ENCODE assay signal across 8 mouse cellular contexts in the genomic region with DNA sequence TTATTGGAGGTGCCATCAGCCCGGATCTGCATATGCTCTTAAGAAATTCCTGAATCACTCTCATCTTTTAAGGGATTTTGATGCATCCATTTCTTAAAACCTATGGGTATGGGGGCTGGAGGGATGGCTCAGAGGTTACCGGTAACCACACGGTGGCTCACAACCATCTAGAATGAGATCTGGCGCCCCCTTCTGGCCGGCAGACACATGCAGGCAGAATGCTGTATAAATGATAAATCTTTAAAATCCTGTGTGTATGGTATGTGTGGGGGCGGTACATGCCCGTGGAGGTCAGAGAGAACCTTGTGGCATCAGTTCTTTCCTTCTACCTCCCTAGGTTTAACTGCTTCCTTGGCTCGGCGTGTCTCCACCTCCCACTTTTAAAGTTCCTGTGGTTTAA. TPM values are rescaled to one million over a fixed set of nuclear protein-coding genes. Genes with fewer than 3 reads are reported as not detected.
A peak's percentile ranks its signal among the peaks of the same experiment; 100 is the strongest.
DNase-seq lines count a peak whose midpoint lies in the region; ATAC-seq and TF ChIP-seq lines count a peak whose summit lies in the region.

No protein-coding gene starts in this region.

- H3K9me3 ChIP-seq in liver, embryonic 12.5 days (replicated peaks), result no peaks in the 10 kb centered on the region
- H3K9me3 ChIP-seq in lung, embryonic 14.5 days (ENCODE audit: low read depth, low read length), result no peaks in the 10 kb centered on the region

- H3K27ac ChIP-seq in liver, embryonic 12.5 days, result no peak overlapping the region
- no peak overlapping the region for H3K27ac ChIP-seq in lung, embryonic 14.5 days (ENCODE audit: low read depth)

- DNase-seq in liver (peak; percentile 78), ZHBTc4 (ENCODE audit: low read depth, low spot score) (peak; percentile 84), adipocyte (ENCODE audit: low spot score) (no peak)
- peak; percentile 87 for DNase-seq in induced T-regulatory cell, adult 2 months (ENCODE audit: low read depth)
- DNase-seq in lung, embryonic 14.5 days, result peak; percentile 82
- DNase-seq in right cerebral cortex, postnatal 14 days, result peak; percentile 86

- H3K4me3 ChIP-seq in liver, embryonic 12.5 days, result no peak overlapping the region
- H3K4me3 ChIP-seq in lung, embryonic 14.5 days (ENCODE audit: low read depth, low read length), result no peak overlapping the region

- peaks cover 6% of the 10 kb centered on the region; the same call in 1 of the 2 replicates for H3K4me1 ChIP-seq in liver, embryonic 12.5 days
- H3K4me1 ChIP-seq in lung, embryonic 14.5 days (ENCODE audit: insufficient read depth), result no peaks in the 10 kb centered on the region

- no peak for ATAC-seq in liver, embryonic 12.5 days
- peak; percentile 73 for ATAC-seq in common myeloid progenitor, adult 5-6 weeks (replicated peaks; ENCODE audit: low read depth, poor library complexity, severe bottlenecking)
- no peak for ATAC-seq in lung, embryonic 14.5 days (ENCODE audit: insufficient read depth)

- TF ChIP-seq CTCF in lung, embryonic 14.5 days (IDR thresholded peaks at IDR 0.05; ENCODE audit: low read depth), result peak; percentile 79

- H3K9ac ChIP-seq in liver, embryonic 12.5 days, result no peak overlapping the region
- H3K9ac ChIP-seq in lung, embryonic 14.5 days, result no peak overlapping the region

- no peaks in the 10 kb centered on the region for H3K36me3 ChIP-seq in liver, embryonic 12.5 days
- H3K36me3 ChIP-seq in lung, embryonic 14.5 days (ENCODE audit: insufficient read depth), result no peaks in the 10 kb centered on the region

- peaks cover 42% of the 10 kb centered on the region for H3K27me3 ChIP-seq in liver, embryonic 12.5 days (replicated peaks)
- no peaks in the 10 kb centered on the region for H3K27me3 ChIP-seq in lung, embryonic 14.5 days (ENCODE audit: insufficient read depth, low read length)

- 14% methylated on average over 9 of the region's 9 CpGs for WGBS in liver, embryonic 12.5 days (ENCODE audit: insufficient replicate concordance)
- WGBS in lung, embryonic 14.5 days, result 11% methylated on average over 9 of the region's 9 CpGs

- H3K4me2 ChIP-seq in liver, embryonic 12.5 days, result no peak overlapping the region
- no peak overlapping the region for H3K4me2 ChIP-seq in lung, embryonic 14.5 days

RNA-seq across cellular contexts. Expression of a gene that starts 2.4 kb away (rescaled TPM):
- polyA plus RNA-seq in liver, embryonic 12.5 days (2016; fragmentation: Nextera tagmentation; extraction: Ambion mirVana), result 0.06 TPM in 1 of 2 replicates, not detected in the other
- not detected in 2 replicates for total RNA-seq in common myeloid progenitor, adult 5-6 weeks (2017)
- polyA plus RNA-seq in lung, embryonic 14.5 days (2014; fragmentation: Nextera tagmentation; extraction: Ambion mirVana), result 0.28 and 1.1 TPM in 2 replicates

RNA-seq across cellular contexts. Expression of a gene that starts 17.6 kb away (rescaled TPM):
- 83.5 and 90.2 TPM in 2 replicates for polyA plus RNA-seq in liver, embryonic 12.5 days (2016; fragmentation: Nextera tagmentation; extraction: Ambion mirVana)
- total RNA-seq in common myeloid progenitor, adult 5-6 weeks (2017), result 16.9 and 21.6 TPM in 2 replicates
- 29.7 and 32.9 TPM in 2 replicates for polyA plus RNA-seq in lung, embryonic 14.5 days (2014; fragmentation: Nextera tagmentation; extraction: Ambion mirVana)

RNA-seq across cellular contexts. Expression of a gene that starts 33.2 kb away (rescaled TPM):
- 0.30 and 0.50 TPM in 2 replicates for polyA plus RNA-seq in liver, embryonic 12.5 days (2016; fragmentation: Nextera tagmentation; extraction: Ambion mirVana)
- 0.23 TPM in 1 of 2 replicates, not detected in the other for total RNA-seq in common myeloid progenitor, adult 5-6 weeks (2017)
- polyA plus RNA-seq in lung, embryonic 14.5 days (2014; fragmentation: Nextera tagmentation; extraction: Ambion mirVana), result 0.57 and 0.67 TPM in 2 replicates

RNA-seq across cellular contexts. Expression of a gene that starts 47.7 kb away (rescaled TPM):
- polyA plus RNA-seq in liver, embryonic 12.5 days (2016; fragmentation: Nextera tagmentation; extraction: Ambion mirVana), result 15.9 and 16.2 TPM in 2 replicates
- total RNA-seq in common myeloid progenitor, adult 5-6 weeks (2017), result 84.4 and 114 TPM in 2 replicates
- polyA plus RNA-seq in lung, embryonic 14.5 days (2014; fragmentation: Nextera tagmentation; extraction: Ambion mirVana), result 27.2 and 28.7 TPM in 2 replicates

RNA-seq across cellular contexts. Expression of a gene that starts 52.6 kb away (rescaled TPM):
- polyA plus RNA-seq in liver, embryonic 12.5 days (2016; fragmentation: Nextera tagmentation; extraction: Ambion mirVana), result 22.4 TPM in 2 replicates
- total RNA-seq in common myeloid progenitor, adult 5-6 weeks (2017), result 27.0 and 32.8 TPM in 2 replicates
- 35.4 and 42.5 TPM in 2 replicates for polyA plus RNA-seq in lung, embryonic 14.5 days (2014; fragmentation: Nextera tagmentation; extraction: Ambion mirVana)
